Mouse (Mus musculus): ENCODE data around the gene Gm11213. TPM values are rescaled to one million over a fixed set of nuclear protein-coding genes. Genes with fewer than 3 reads are reported as not detected.

Gm11213 gene
- total and polyA plus RNA-seq, 3 experiments = not detected

- Histone ChIP-seq H3K27me3 (ENCODE audit: insufficient read depth, low read length) (no peaks in the 10 kb centered on the region), H3K36me3 (replicated peaks) (peaks cover 65% of the 10 kb centered on the region), H3K9me3 (replicated peaks) (no peaks in the 10 kb centered on the region), H3K4me1 (ENCODE audit: insufficient read depth, low read depth, low read length) (peaks cover 27% of the 10 kb centered on the region), H3K4me3 (ENCODE audit: low read depth, low read length) (no peak overlapping the region)
- ATAC-seq (ENCODE audit: extremely low read depth, insufficient number of reproducible peaks, low FRiP score, poor library complexity, severe bottlenecking) (no peak), DNase-seq (ENCODE audit: low spot score) (no peak)
- TF ChIP-seq GATA1 (IDR thresholded peaks at IDR 0.05; ENCODE audit: borderline replicate concordance, low read length) (no peak), GATA2 (IDR thresholded peaks at IDR 0.05; ENCODE audit: borderline replicate concordance, low read depth, low read length) (no peak), POLR2AphosphoS5 (IDR thresholded peaks at IDR 0.05; ENCODE audit: insufficient replicate concordance, low read depth, low read length) (no peak), TAL1 (conservative IDR thresholded peaks at IDR 0.05; ENCODE audit: low read depth, low read length) (no peak), CTCF (IDR thresholded peaks at IDR 0.05; ENCODE audit: low read depth, low read length) (no peak)
These were observed 50.4 kb downstream of the Gm11213 start for GRCm38 (mm10) chr4:63554616-63555015.

- H3K4me3 ChIP-seq (ENCODE audit: low read depth, low read length) = no peak overlapping the region
- H3K4me1 ChIP-seq (ENCODE audit: insufficient read depth, low read depth, low read length) = peaks cover 20% of the 10 kb centered on the region
- TF ChIP-seq TAL1 (conservative IDR thresholded peaks at IDR 0.05; ENCODE audit: low read depth, low read length) (no peak), CTCF (IDR thresholded peaks at IDR 0.05; ENCODE audit: low read depth, low read length) (no peak), POLR2AphosphoS5 (IDR thresholded peaks at IDR 0.05; ENCODE audit: insufficient replicate concordance, low read depth, low read length) (no peak), GATA2 (IDR thresholded peaks at IDR 0.05; ENCODE audit: borderline replicate concordance, low read depth, low read length) (no peak), GATA1 (IDR thresholded peaks at IDR 0.05; ENCODE audit: borderline replicate concordance, low read length) (no peak)
- H3K36me3 ChIP-seq (replicated peaks) = peaks cover 72% of the 10 kb centered on the region
- no peaks in the 10 kb centered on the region for H3K9me3 ChIP-seq (replicated peaks)
- ATAC-seq (ENCODE audit: extremely low read depth, insufficient number of reproducible peaks, low FRiP score, poor library complexity, severe bottlenecking) (no peak), DNase-seq (ENCODE audit: low spot score) (no peak)
- no peaks in the 10 kb centered on the region for H3K27me3 ChIP-seq (ENCODE audit: insufficient read depth, low read length)
These were observed 51.1 kb downstream of the Gm11213 start for GRCm38 (mm10) chr4:63553789-63554576.

GRCm38 (mm10) chr4:63552865-63553264, 52.2 kb downstream of the Gm11213 start:
- Histone ChIP-seq H3K9me3 (replicated peaks) (no peaks in the 10 kb centered on the region), H3K4me3 (ENCODE audit: low read depth, low read length) (no peak overlapping the region), H3K4me1 (ENCODE audit: insufficient read depth, low read depth, low read length) (peaks cover 17% of the 10 kb centered on the region), H3K27me3 (ENCODE audit: insufficient read depth, low read length) (no peaks in the 10 kb centered on the region), H3K36me3 (replicated peaks) (peaks cover 83% of the 10 kb centered on the region)
- no peak for DNase-seq (ENCODE audit: low spot score)
- TF ChIP-seq POLR2AphosphoS5 (IDR thresholded peaks at IDR 0.05; ENCODE audit: insufficient replicate concordance, low read depth, low read length) = no peak
- TF ChIP-seq TAL1 (conservative IDR thresholded peaks at IDR 0.05; ENCODE audit: low read depth, low read length) = no peak
- no peak for TF ChIP-seq CTCF (IDR thresholded peaks at IDR 0.05; ENCODE audit: low read depth, low read length)
- no peak for TF ChIP-seq GATA2 (IDR thresholded peaks at IDR 0.05; ENCODE audit: borderline replicate concordance, low read depth, low read length)
- TF ChIP-seq GATA1 (IDR thresholded peaks at IDR 0.05; ENCODE audit: borderline replicate concordance, low read length) = no peak
- ATAC-seq (ENCODE audit: extremely low read depth, insufficient number of reproducible peaks, low FRiP score, poor library complexity, severe bottlenecking) = no peak

- Histone ChIP-seq H3K9me3 (replicated peaks) (no peaks in the 10 kb centered on the region), H3K36me3 (replicated peaks) (peaks cover 87% of the 10 kb centered on the region), H3K4me1 (ENCODE audit: insufficient read depth, low read depth, low read length) (peaks cover 22% of the 10 kb centered on the region), H3K4me3 (ENCODE audit: low read depth, low read length) (no peak overlapping the region), H3K27me3 (ENCODE audit: insufficient read depth, low read length) (no peaks in the 10 kb centered on the region)
- TF ChIP-seq GATA2 (IDR thresholded peaks at IDR 0.05; ENCODE audit: borderline replicate concordance, low read depth, low read length) (no peak), GATA1 (IDR thresholded peaks at IDR 0.05; ENCODE audit: borderline replicate concordance, low read length) (no peak), TAL1 (conservative IDR thresholded peaks at IDR 0.05; ENCODE audit: low read depth, low read length) (no peak), POLR2AphosphoS5 (IDR thresholded peaks at IDR 0.05; ENCODE audit: insufficient replicate concordance, low read depth, low read length) (no peak), CTCF (IDR thresholded peaks at IDR 0.05; ENCODE audit: low read depth, low read length) (no peak)
- no peak for ATAC-seq (ENCODE audit: extremely low read depth, insufficient number of reproducible peaks, low FRiP score, poor library complexity, severe bottlenecking)
- DNase-seq (ENCODE audit: low spot score) = no peak
These were observed 54.2 kb downstream of the Gm11213 start for GRCm38 (mm10) chr4:63550908-63551307.

GRCm38 (mm10) chr4:63548491-63548890, 56.6 kb downstream of the Gm11213 start:
- TF ChIP-seq TAL1 (conservative IDR thresholded peaks at IDR 0.05; ENCODE audit: low read depth, low read length) = no peak
- no peak for TF ChIP-seq GATA2 (IDR thresholded peaks at IDR 0.05; ENCODE audit: borderline replicate concordance, low read depth, low read length)
- no peak for TF ChIP-seq CTCF (IDR thresholded peaks at IDR 0.05; ENCODE audit: low read depth, low read length)
- no peak for TF ChIP-seq GATA1 (IDR thresholded peaks at IDR 0.05; ENCODE audit: borderline replicate concordance, low read length)
- no peak for TF ChIP-seq POLR2AphosphoS5 (IDR thresholded peaks at IDR 0.05; ENCODE audit: insufficient replicate concordance, low read depth, low read length)
- no peak for DNase-seq (ENCODE audit: low spot score)
- no peaks in the 10 kb centered on the region for H3K9me3 ChIP-seq (replicated peaks)
- peaks cover 36% of the 10 kb centered on the region for H3K4me1 ChIP-seq (ENCODE audit: insufficient read depth, low read depth, low read length)
- peaks cover 67% of the 10 kb centered on the region for H3K36me3 ChIP-seq (replicated peaks)
- H3K27me3 ChIP-seq (ENCODE audit: insufficient read depth, low read length) = no peaks in the 10 kb centered on the region
- no peak overlapping the region for H3K4me3 ChIP-seq (ENCODE audit: low read depth, low read length)
- no peak for ATAC-seq (ENCODE audit: extremely low read depth, insufficient number of reproducible peaks, low FRiP score, poor library complexity, severe bottlenecking)

GRCm38 (mm10) chr4:63547799-63548198, 57.3 kb downstream of the Gm11213 start:
- DNase-seq (ENCODE audit: low spot score) (no peak), ATAC-seq (ENCODE audit: extremely low read depth, insufficient number of reproducible peaks, low FRiP score, poor library complexity, severe bottlenecking) (no peak)
- Histone ChIP-seq H3K4me1 (ENCODE audit: insufficient read depth, low read depth, low read length) (peaks cover 36% of the 10 kb centered on the region), H3K36me3 (replicated peaks) (peaks cover 62% of the 10 kb centered on the region), H3K4me3 (ENCODE audit: low read depth, low read length) (no peak overlapping the region), H3K27me3 (ENCODE audit: insufficient read depth, low read length) (no peaks in the 10 kb centered on the region), H3K9me3 (replicated peaks) (no peaks in the 10 kb centered on the region)
- no peak for TF ChIP-seq CTCF (IDR thresholded peaks at IDR 0.05; ENCODE audit: low read depth, low read length)
- no peak for TF ChIP-seq GATA1 (IDR thresholded peaks at IDR 0.05; ENCODE audit: borderline replicate concordance, low read length)
- no peak for TF ChIP-seq GATA2 (IDR thresholded peaks at IDR 0.05; ENCODE audit: borderline replicate concordance, low read depth, low read length)

Other genes with a start within 250 kb of the Gm11213 start
- gene Orm3, start 249.1 kb downstream of the Gm11213 start, total RNA-seq (2014; fragmentation: Nextera tagmentation) = not detected in 2 replicates
- gene Orm3, start 249.1 kb downstream of the Gm11213 start, total RNA-seq (2017) = not detected in 2 replicates
- not detected in 2 replicates for gene Orm3, start 249.1 kb downstream of the Gm11213 start, polyA plus RNA-seq (2012)
- gene Orm2, start 242.8 kb downstream of the Gm11213 start, total RNA-seq (2014; fragmentation: Nextera tagmentation) = not detected in 2 replicates
- gene Orm2, start 242.8 kb downstream of the Gm11213 start, total RNA-seq (2017) = not detected in 2 replicates
- not detected in 2 replicates for gene Orm2, start 242.8 kb downstream of the Gm11213 start, polyA plus RNA-seq (2012)
- gene Akna, start 201.9 kb downstream of the Gm11213 start, total RNA-seq (2014; fragmentation: Nextera tagmentation) = 1.1 TPM in 1 of 2 replicates, not detected in the other
- gene Akna, start 201.9 kb downstream of the Gm11213 start, total RNA-seq (2017) = under 0.01 and 0.11 TPM in 2 replicates
- 0.01 TPM in 2 replicates for gene Akna, start 201.9 kb downstream of the Gm11213 start, polyA plus RNA-seq (2012)
- not detected in 2 replicates for gene Whrn, start 109.3 kb downstream of the Gm11213 start, total RNA-seq (2014; fragmentation: Nextera tagmentation)
- 0.12 and 0.38 TPM in 2 replicates for gene Whrn, start 109.3 kb downstream of the Gm11213 start, total RNA-seq (2017)
- not detected in 2 replicates for gene Whrn, start 109.3 kb downstream of the Gm11213 start, polyA plus RNA-seq (2012)
- 116 and 120 TPM in 2 replicates for gene Atp6v1g1, start 60.5 kb downstream of the Gm11213 start, total RNA-seq (2014; fragmentation: Nextera tagmentation)
- 220 and 233 TPM in 2 replicates for gene Atp6v1g1, start 60.5 kb downstream of the Gm11213 start, total RNA-seq (2017)
- 128 and 147 TPM in 2 replicates for gene Atp6v1g1, start 60.5 kb downstream of the Gm11213 start, polyA plus RNA-seq (2012)
- gene Tmem268, start 46.5 kb downstream of the Gm11213 start, total RNA-seq (2014; fragmentation: Nextera tagmentation) = 3.4 and 4.9 TPM in 2 replicates
- 9.7 and 12.8 TPM in 2 replicates for gene Tmem268, start 46.5 kb downstream of the Gm11213 start, total RNA-seq (2017)
- 3.4 and 3.5 TPM in 2 replicates for gene Tmem268, start 46.5 kb downstream of the Gm11213 start, polyA plus RNA-seq (2012)
- gene Tex48, start 17.2 kb upstream of the Gm11213 start, total RNA-seq (2014; fragmentation: Nextera tagmentation) = not detected in 2 replicates
- gene Tex48, start 17.2 kb upstream of the Gm11213 start, total RNA-seq (2017) = not detected in 2 replicates
- gene Tex48, start 17.2 kb upstream of the Gm11213 start, polyA plus RNA-seq (2012) = not detected in 2 replicates
- not detected in 2 replicates for gene Gm11214, start 58.1 kb upstream of the Gm11213 start, total RNA-seq (2014; fragmentation: Nextera tagmentation)
- not detected in 2 replicates for gene Gm11214, start 58.1 kb upstream of the Gm11213 start, total RNA-seq (2017)
- gene Gm11214, start 58.1 kb upstream of the Gm11213 start, polyA plus RNA-seq (2012) = not detected in 2 replicates
- gene Tnfsf15, start 139.9 kb upstream of the Gm11213 start, total RNA-seq (2014; fragmentation: Nextera tagmentation) = not detected in 2 replicates
- gene Tnfsf15, start 139.9 kb upstream of the Gm11213 start, total RNA-seq (2017) = 0.11 TPM in 1 of 2 replicates, not detected in the other
- gene Tnfsf15, start 139.9 kb upstream of the Gm11213 start, polyA plus RNA-seq (2012) = not detected in 2 replicates

Data from G1E (cell line).